Mouse (Mus musculus) right cerebral cortex, postnatal 10 days (tissue): ENCODE measurements around the gene Gm20388.
"Not testable (repeated sequence)": the region's sequence is repeated elsewhere in the genome, so short reads cannot be mapped to it uniquely, and the experiment has no call there.

Source experiments
- DNase-seq, 2 experiments: peaks; one replicate each; pipeline ENCODE4 v3.0.0; 2021; ENCODE audit warnings: low spot score in 2 of 2

The Gm20388 gene

DNA sequence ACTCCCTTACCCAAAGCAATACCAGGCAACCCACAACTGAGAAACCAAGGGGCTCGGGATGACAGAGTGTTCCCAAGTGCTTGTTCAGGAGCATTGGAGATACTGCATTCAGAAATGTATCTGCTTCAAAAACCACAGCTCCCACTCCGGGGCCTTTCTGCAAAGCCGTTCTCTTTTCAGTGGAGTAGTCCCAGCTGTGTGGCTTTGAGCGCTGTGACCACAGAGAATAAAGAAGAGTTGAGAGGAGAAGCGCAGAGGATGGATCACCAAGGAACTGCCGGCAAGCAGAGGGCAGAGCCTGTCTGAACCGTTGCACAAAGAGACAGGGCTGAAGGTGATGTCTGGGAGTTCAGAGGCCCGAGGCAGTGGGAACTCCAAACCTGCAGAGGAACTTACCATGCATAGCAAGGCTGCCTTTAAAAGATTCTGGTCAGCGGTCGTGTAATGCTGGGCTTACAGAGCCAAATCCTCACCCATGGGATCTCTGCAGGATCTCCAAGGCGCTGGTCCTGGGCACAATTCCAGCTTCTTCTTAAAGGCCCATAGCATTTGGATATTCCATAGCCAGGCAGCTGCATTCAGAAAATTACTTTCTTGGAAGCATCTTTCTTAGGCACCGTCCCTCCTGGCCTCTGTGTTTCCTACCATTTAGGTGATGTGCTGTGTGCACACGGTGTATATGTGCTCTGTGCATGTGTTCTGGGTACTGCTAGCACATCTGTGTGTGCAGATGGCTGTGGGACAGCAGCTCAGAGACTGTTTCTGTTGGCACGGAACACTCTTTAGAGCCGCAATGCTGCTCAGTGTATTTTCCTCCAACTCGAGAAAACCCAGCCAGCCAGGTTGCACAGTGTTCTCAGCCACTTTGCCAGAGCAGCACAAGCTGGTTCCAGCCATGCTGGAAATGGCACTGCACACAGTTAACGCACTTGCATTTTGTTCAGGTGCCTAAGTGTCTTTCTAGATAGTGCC, 4261.2 kb downstream of the Gm20388 start:
- peak in 1 of 2 experiments; percentile 44 for DNase-seq

DNA sequence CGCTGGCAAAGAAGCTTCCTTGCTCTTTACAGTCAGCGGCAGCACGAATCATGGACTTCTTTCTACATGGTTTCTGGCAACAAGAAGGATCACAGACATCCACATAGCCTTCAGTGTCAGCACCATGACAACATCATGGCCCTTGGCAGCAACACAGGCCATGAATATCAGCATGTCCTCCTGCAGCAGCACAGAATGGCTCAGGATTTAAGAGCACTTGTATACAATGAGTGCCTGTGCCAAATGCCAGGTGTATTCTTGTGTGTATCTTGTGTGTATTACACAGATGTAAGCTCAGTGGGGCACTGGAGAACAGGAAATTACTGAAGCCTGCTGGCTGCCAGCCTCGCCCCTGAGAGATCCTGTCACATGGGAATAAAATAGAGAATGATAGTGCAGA, 4263.0 kb downstream of the Gm20388 start:
- no peak for DNase-seq

DNA sequence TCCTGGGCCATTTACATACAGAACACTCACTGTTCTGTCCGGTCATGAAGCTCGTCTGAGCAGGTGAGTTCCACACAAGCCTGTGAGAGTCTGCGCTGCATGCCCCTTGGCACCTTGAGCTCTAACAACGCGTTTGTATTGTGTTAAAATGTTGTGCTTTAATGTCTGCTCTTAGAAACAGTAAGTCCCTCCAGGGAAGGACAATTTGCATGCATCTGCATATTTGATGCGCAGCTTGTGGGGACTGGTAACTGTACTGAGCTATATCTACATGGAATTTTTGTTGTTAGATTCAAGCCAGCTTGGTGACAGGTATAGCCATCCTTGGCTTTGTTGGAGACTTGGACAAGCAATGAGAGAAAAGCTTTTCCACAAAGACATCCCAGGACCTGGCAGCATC, 4265.5 kb downstream of the Gm20388 start:
- DNase-seq, result no peak

DNA sequence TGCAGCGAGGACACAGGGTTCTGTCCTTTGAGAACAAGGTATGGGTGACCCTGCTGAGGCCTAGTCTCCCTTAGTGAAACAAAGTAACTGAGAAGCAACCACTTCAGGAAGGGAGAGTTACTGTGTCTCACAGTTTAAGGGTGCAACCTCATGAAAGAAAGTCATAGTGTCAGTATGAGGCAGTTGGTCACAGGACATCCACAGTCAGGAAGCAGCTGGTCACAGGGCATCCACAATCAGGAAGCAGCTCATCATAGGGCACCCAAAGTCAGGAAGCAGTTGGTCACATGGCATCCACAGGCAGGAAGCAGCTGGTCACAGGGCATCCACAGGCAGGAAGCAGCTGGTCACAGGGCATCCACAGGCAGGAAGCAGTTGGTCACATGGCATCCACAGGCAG, 4266.5 kb downstream of the Gm20388 start:
- DNase-seq, result not testable (repeated sequence)

DNA sequence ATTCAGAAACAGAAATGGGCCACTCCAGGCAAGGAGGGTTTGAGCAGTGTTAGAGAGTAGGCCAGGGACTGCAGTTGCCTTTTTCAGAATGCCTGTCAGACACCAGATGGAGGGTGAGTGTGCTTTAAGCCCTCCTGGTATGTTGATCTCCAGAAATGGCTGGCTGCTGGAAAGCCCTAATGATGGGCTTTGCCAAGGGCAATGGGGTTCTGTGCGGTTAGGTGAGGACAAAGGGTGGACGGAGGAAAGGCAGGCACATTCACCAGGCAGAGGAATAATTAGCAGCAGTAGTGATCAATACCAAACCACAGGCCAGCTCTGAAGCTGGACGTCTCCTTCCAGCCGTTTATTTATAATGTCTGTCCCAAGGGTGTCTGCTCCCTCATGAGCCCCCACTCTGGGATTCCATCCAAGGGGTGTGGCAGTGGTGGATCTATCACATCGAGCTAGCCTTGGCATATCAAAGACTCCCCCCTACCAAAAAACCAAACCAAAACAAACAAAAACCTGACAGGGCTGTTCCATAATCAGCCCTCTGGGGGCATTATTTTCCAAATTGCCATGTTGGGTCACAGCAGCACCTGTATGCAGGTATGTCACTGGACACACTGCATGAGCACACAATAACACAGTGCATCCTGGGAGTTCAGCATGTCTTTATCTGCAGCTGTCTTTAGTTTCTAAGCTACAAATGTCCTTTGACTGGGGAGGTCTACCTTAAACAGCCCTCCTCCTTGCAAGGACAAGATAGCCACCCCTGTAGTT, 4270.2 kb downstream of the Gm20388 start:
- no peak for DNase-seq

DNA sequence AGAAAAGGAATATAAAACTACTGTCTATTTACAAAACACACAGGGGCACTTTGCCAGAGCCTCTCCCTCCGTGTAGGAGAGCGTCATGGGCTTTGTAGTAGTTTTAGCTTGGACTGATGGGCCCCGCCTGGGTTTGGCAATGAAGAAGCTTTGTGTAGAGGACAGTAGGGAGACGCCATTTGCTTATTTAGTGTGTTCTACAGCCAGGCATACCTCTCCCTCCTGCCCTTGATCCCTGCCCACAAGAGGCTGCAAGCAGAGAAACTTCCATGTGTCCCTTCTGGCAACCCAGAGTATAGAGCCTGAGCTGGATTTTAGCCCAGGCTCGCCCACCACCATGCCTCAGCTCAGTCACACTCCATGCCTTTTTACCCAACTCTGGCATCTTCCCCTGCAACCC, 4271.1 kb downstream of the Gm20388 start:
- DNase-seq, result no peak

DNA sequence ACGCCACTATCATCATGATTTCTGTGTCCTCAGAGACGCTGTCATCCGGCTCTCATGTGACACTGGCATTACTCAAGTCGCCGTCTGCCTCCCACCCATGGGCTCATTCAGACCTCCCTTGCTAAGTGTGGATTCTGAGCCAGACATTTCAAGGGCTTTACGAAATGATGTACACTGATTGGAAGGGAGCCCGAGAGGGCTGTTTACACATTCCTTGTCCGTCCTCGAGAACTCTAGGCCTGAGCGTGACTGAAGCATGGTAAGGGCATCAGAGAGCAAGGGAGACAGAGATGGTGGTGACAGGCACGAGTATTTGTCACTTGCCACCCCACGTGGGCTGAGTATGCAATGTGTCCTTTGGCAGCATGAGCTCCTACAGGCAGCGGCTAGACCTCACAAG, 4271.6 kb downstream of the Gm20388 start:
- peak in 1 of 2 experiments; percentile 51 for DNase-seq

DNA sequence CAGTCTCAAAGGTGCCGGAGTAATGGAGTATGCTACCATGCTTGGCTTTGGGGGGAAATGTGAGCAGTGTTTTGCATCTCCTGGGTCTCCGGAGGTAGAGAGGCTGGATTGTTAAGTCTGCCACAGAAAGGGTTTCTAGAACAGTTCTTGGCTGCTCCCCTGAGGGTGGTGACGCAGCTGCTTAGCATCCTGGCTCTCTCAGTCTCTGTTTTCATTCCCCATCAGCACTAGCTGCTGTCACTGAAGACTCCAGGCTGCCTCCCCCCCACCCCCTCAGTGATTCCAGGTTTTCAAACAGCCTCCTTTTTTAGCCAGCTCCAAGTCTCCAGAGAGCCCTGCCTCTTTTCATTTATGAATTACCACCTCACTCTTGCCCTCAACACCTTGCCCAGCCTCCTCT, 4273.4 kb downstream of the Gm20388 start:
- DNase-seq, result peak in 1 of 2 experiments; percentile 46

DNA sequence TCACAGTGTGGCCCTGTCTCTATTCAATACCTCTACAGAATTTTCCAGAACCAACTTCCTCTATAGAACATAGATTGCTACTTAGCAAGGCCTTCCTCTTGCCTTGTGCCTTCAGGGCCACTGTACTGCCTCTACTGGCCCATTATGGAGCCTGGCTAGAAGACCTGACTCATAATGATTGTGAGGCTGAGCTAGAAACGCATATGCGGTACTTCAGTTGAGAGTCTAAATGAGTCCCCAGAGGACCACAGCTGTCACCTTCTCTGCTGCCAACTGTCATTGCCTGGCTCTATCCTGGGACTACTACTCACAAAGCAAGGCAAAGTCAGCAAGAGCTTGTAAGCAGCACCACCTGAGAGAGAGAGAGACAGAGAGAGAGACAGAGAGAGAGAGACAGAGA, 4273.9 kb downstream of the Gm20388 start:
- DNase-seq, result no peak

DNA sequence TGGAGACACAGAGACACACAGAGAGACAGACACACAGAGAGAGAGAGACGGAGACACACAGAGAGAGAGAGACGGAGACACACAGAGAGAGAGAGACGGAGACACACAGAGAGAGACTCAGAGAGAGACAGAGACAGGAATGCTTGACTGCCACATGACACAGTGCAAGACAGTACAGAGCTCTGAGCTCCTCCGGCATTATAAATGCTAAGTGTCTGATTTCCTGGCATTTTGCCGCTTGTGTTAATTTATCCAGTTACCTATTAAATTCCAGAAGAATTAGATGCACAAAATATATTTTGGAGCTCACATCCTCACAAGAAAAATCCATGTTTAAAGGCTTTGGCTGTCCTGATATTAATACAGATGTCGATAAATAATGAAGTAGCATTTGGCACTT, 4274.4 kb downstream of the Gm20388 start:
- no peak for DNase-seq

DNA sequence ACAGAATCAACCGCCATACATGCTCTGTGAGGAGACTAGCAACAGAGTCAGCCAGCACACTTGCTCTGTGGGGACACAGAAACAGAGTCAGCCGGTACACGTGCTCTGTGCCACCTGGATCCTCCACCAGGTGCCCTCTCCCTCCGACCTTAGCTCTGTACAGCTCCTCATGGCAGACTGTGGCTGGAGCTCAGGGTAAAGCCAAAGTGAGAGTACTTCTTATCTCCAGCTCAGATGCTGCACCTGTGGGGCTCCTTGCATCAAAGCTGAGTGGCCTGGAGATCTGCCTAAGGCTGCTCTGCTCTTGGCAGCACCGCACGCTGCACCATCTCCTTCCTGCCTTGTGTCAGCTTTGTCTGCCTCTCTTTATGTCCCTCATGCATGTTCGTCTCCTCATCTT, 4279.7 kb downstream of the Gm20388 start:
- no peak for DNase-seq

DNA sequence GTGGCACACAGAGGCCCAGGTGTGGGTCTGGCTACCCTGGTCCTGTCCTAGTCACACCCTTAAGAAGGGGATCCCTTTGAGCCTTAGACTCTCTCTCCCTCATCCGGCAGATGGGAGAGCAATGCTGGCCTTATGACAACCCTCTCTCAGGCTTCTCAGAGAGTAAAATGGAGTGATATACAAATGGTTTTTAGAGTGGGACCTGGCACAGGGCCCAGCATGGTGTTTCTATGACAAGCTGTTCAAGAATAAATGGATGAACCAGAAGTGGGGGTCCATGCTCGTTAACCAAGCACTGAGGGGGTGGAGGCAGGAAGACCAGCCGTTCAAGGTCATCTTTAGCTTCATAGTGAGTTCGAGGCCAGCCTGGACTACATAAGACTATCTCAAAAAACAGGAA, 4281.6 kb downstream of the Gm20388 start:
- peak; percentile 61 to 70 for DNase-seq

DNA sequence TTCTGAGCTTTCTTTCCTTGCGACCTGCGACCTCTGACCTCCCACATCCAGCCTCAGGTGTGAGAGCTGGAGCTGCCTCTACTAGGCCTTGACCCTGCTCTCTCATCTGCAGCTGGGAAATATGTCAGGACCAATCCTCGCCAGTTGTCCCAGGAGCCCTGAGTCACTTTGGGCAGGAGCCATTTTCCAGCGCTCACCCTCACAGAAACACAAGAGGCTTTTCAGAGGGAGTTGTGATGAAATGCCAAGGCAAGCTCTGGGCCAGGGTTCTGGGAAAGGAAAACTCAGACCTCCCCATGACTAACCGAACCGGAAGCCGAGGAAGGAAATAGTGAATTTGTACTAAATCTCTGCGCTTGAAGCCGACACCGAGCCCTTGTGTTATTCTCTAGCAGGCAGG, 4282.3 kb downstream of the Gm20388 start:
- peak; percentile 67 to 69 for DNase-seq

DNA sequence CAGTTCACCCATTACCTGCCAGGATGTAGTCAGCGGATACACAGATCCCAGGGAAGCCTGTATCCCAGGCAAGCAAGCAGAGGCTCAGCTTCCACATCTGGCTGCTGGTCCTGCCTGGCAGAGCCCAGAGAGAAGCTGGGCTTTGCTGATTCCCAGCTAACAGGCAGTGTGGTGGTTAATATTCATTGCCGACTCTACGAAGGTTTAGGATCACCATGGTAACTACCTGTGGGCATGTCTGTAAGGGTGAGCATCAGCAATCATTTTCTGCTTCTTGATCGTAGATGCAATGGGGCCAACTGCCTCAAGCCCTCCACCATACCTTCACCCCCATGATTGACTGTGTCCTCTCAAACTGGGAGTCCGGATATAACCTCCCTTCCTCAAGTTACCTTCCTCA, 4283.4 kb downstream of the Gm20388 start:
- DNase-seq, result no peak

DNA sequence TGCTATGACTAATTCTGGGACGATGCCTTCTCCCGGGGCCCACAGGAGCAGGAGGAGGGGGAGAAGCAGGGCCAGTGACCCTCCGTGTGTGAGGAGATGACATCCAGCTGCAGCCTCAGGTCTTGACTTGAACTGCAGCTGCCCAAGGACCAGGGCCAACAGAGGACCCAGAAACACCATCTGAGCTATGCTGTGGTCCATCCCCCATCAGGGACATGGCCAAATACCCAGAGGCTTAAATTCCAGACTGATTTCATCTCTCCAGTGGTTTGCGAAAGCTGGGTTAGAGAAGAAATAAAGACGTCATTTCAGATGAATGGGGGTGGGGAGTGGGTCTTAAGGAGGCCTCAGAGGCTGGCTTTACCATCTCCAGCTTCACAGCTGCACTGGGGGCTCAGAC, 4285.6 kb downstream of the Gm20388 start:
- no peak for DNase-seq

DNA sequence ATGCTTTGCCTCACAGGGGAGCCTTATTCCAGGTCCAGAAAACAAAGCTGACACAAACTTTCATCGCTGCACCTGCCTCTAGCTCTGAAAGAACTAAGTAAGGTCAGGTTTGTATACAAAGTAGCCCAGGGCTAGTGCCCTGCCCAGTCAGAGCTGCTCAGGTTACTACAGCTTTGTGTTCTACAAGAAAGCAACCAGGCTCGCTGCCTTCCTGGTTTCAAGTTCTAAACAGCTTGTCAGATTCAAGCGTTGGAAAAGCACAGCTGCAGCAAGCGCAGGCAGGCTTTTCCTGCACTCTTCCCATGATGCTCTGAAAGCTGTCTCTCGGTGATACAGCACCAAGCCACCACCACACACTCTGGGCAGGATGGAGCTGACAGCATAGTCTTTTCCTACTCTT, 4286.2 kb downstream of the Gm20388 start:
- DNase-seq, result peak; percentile 38 to 45

DNA sequence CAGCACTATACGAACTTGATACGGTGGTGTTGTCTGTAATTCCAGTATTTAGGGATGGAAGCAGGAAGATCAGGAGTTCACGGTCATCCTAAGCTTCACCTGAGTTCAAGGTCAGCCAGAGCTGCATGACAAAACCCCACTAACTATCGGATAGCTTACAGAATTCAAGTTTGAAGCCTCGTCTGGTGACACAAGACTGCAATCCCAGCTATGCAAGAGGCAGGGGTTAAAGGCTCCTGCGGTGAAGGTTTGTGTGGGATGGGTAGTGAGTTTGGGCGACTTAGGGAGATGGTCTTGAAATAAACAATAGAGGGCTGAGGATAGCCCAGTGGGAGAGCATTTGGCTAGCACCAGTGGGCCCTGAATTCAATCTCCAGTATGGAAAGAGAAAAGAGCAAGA, 4287.6 kb downstream of the Gm20388 start:
- no peak for DNase-seq

DNA sequence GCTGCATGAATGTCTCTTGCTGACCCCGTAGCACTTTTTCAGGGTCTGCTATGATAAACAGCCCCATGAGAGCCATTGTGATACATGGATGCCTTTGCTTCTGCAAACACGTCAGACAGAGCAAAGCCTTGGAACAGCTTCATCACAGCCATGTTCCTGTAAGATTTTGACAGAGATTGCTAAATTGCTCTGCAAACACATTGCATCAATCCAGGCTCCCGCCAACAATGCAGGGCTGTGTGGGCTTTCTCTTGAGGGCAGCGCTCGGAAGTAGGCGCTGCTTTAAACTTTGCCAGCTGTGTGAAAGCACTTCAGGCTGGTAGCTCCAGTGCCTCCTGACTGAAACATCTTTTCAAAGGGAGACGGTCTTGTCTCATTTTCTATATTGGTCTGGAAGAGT, 4289.8 kb downstream of the Gm20388 start:
- DNase-seq, result no peak

DNA sequence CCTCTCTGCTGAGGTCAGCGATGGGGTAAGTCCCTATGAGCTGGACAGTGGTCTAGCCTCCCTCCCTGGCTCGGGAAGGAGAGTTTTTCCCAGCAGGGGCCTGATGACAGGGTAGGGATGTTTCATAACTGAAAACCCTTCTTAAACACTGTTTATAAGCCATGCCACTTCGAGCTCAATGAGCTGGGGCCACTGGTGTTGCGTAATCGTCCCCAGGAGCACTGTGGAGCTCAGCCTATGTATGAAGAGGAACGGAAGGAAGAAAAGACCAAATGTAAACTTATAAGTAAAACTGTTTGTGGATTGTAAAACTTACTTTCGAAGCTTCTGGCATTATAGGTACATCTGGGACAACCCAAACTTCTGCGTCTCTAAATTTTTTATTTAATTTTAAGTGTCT, 4291.1 kb downstream of the Gm20388 start:
- DNase-seq, result no peak

DNA sequence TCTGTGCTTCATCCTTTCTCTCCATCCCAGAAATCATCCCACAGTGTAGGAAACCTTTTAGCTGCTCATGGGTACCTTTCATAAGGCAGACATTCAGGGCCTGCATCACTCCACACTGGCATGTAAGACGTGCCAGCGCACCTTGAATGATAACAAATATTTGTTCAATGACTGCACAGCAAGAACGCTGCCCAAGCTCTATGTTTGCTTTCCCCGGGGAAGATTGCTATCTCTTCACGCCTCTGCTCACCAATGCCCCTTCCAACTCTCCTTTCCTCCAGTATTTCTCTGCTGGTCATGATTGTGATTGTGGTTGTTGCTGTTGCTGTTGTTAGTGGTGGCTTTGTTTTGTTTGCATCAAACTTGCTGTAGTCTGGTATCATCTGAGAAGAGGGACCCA, 4292.3 kb downstream of the Gm20388 start:
- no peak for DNase-seq

DNA sequence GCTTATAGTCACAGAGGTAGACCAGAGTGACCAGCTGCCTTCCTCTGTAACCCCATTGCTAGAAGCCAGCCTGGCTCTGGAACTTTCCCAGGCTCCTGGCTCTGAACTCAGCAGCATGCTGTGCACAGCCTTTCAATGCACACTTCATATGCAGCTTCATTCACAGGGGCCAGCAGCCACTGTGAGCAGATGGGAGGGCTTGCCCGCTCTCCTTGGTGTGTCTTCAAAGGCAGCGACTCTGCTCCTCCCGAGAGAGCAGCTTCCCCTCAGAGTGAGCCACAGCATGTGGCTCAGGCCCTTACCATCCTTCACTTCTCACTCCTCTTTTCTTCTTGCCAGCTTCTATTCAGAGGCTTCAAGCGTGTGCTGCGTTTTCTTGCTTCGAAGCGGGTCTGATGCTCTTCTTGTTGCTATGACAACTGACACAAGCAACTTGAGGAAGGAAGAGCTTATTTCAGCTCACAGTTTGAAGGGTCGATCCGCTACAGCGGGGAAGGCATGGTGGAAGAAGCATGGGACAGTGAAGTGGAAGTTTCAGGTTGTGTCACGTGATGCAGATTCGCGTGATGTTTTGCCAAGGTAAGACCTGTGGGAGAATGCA, 4293.5 kb downstream of the Gm20388 start:
- DNase-seq, result peak; percentile 41 to 61

DNA sequence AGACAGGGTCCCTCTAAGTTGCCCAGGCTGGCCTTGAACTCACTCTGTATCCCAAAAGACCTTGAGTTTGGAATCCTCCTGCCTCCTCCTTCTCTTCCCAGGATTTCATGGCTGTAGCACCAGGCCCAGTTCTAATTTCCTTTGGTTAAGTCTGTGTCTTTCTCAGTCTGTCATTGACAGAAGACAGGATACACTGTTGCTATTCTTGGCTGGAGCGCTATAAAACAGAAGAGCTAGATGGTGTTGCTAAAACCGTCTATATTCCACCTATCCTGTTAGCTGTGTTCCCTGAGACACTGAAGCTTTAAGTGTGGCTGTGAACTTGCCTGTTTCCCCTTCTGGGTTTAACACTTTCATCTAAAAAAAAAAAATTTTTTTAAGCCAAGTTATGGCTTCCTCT, 4301.5 kb downstream of the Gm20388 start:
- DNase-seq, result no peak
